Mouse (Mus musculus) kidney, adult 2 months (tissue): ENCODE data around the gene Sec22c.

Source experiments
- CTCF ChIP-seq: fragments of 200-500 bp; conservative IDR thresholded peaks from 2 replicates; pipeline ENCODE4 v1.5.1; 2011; ENCODE audit warnings: low read depth, mild to moderate bottlenecking, control low read depth, low read length, moderate library complexity, mixed read lengths; ENCODE audit not compliant: insufficient read depth, insufficient read length
- POLR2A ChIP-seq: fragments of 200-500 bp; IDR thresholded peaks from one replicate; pipeline ENCODE4 v1.6.1; 2011; ENCODE audit warnings: low read depth, low read length, control low read depth

GRCm38 (mm10) chr9:121671300-121671699 lies 34.0 kb downstream of the Sec22c start:
- TF ChIP-seq CTCF, result peak; percentile 68
- no peak for TF ChIP-seq POLR2A
